Comparison of ENCODE assay signal across 17 mouse cellular contexts in the genomic region with DNA sequence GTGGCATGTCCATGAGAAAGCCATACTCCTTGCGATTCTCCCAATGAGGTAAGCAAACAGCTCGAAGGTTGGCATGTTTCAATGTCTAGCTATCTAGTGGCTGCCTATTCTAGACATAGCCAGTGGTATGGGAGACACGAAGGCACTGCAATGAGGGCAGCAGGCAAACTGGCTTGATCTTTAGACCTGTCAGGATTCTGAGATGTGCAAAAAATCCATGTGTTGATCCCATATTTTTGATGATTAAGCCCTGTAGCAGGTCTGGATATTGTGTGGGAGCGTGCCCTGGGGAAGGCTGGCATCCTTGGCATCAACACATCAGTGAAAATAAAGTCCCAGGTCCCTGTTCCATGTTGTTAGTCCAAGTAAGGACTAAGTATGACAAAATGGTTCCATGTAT. TPM values are rescaled to one million over a fixed set of nuclear protein-coding genes. Genes with fewer than 3 reads are reported as not detected.
"Had no signal": no experiment of that assay in that cellular context is flagged by ENCODE, and none has a peak within 500 bp of the region (broad histone marks: within the 10 kb centered on the region; RNA-seq: fewer than 3 reads in every experiment).

No protein-coding gene starts in this region.

- H3K4me2 ChIP-seq: lung, embryonic 15.5 days; midbrain, embryonic 12.5 days; neural tube, embryonic 12.5 days; stomach, embryonic 15.5 days had no signal

- ATAC-seq: lung, postnatal 0 days; midbrain, embryonic 16.5 days had no signal

- H3K9ac ChIP-seq: lung, embryonic 15.5 days; midbrain, embryonic 12.5 days; neural tube, embryonic 12.5 days; stomach, embryonic 15.5 days had no signal

- H3K27ac ChIP-seq: lung, embryonic 15.5 days; macrophage; midbrain, embryonic 12.5 days; neural tube, embryonic 12.5 days; stomach, embryonic 15.5 days; stomach, postnatal 0 days had no signal

- H3K4me1 ChIP-seq: lung, embryonic 15.5 days; neural tube, embryonic 12.5 days; stomach, embryonic 15.5 days had no signal

- DNase-seq: lung, adult 2 months; lung, postnatal 14 days; lung, postnatal 36 days; midbrain, embryonic 14.5 days; right cerebral cortex, postnatal 14 days had no signal

- H3K9me3 ChIP-seq: lung, embryonic 15.5 days; megakaryocyte, embryonic 14.5 days; midbrain, embryonic 12.5 days; neural tube, embryonic 12.5 days; stomach, embryonic 15.5 days had no signal

- H3K4me3 ChIP-seq: lung, embryonic 15.5 days; megakaryocyte, embryonic 14.5 days; midbrain, embryonic 12.5 days; neural tube, embryonic 12.5 days; stomach, embryonic 15.5 days had no signal

- H3K27me3 ChIP-seq: lung, embryonic 15.5 days; midbrain, embryonic 12.5 days; neural tube, embryonic 12.5 days; stomach, embryonic 15.5 days had no signal

RNA-seq across cellular contexts. Expression of a gene that starts 29.0 kb away (rescaled TPM):
- total RNA-seq: megakaryocyte progenitor cell, adult 5-6 weeks; monocyte, adult 5-6 weeks; neutrophil, adult 5-6 weeks had no signal
- polyA plus RNA-seq: macrophage had no signal
